Mouse (Mus musculus) intestine, embryonic 16.5 days (tissue): ENCODE results near the gene Arcn1. TPM values are rescaled to one million over a fixed set of nuclear protein-coding genes. Genes with fewer than 3 reads are reported as not detected.

ENCODE experiments used
- ATAC-seq: fragments of 200-750 bp; cut with Nextera tagmentation; 2 replicates; pipeline ENCODE4 v1.8.0; 2017; ENCODE audit warnings: moderate TSS enrichment, moderate library complexity
- H3K27ac ChIP-seq: fragments of 300-500 bp; sonication (generic); 2 replicates; pipeline ENCODE4 v1.5.1; 2014; ENCODE audit warnings: mild to moderate bottlenecking, low read length
- H3K27me3 ChIP-seq: fragments of 300-500 bp; sonication (generic); replicated peaks from 2 replicates; pipeline ENCODE4 v1.6.1; 2014; ENCODE audit warnings: low read length, control low read depth, mixed read lengths; ENCODE audit not compliant: control insufficient read depth, insufficient read depth
- H3K36me3 ChIP-seq: fragments of 300-500 bp; sonication (generic); 2 replicates; pipeline ENCODE4 v1.6.1; 2014; ENCODE audit warnings: low read length, control low read depth; ENCODE audit not compliant: control insufficient read depth, insufficient read depth
- H3K4me1 ChIP-seq: fragments of 300-500 bp; sonication (generic); 2 replicates; pipeline ENCODE4 v1.6.1; 2014; ENCODE audit warnings: low read length, control low read depth, mixed read lengths; ENCODE audit not compliant: control insufficient read depth, insufficient read depth
- H3K4me2 ChIP-seq: fragments of 300-500 bp; sonication (generic); 2 replicates; pipeline ENCODE4 v1.6.1; 2014; ENCODE audit warnings: low read depth, low read length, control low read depth
- H3K4me3 ChIP-seq: fragments of 300-500 bp; sonication (generic); 2 replicates; pipeline ENCODE4 v1.5.1; 2014; ENCODE audit warnings: mild to moderate bottlenecking, low read length
- H3K9ac ChIP-seq: fragments of 300-500 bp; sonication (generic); 2 replicates; pipeline ENCODE4 v1.6.1; 2014; ENCODE audit warnings: low read depth, low read length
- H3K9me3 ChIP-seq: fragments of 300-500 bp; sonication (generic); 2 replicates; pipeline ENCODE4 v1.6.1; 2016; ENCODE audit warnings: low read length, control low read depth; ENCODE audit not compliant: control insufficient read depth
- WGBS: fragments of 180-500 bp; shearing (Covaris S2); extraction: QIAGEN DNeasy Blood & Tissue Kit; methylation state at CpG from one replicate; pipeline ENCODE4 v1.1.7; 2014; 5-methylcytosine and 5-hydroxymethylcytosine counted together
- polyA plus RNA-seq: library from polyadenylated mRNA; unstranded; fragments of >200 nt; fragmentation: Nextera tagmentation; extraction: Ambion mirVana; gene quantifications from 2 replicates; pipeline ENCODE4 v1.2.1, GENCODE M21; 2015

Arcn1 gene
- polyA plus RNA-seq, 1 experiment from 2014 or later: 187 TPM

DNA sequence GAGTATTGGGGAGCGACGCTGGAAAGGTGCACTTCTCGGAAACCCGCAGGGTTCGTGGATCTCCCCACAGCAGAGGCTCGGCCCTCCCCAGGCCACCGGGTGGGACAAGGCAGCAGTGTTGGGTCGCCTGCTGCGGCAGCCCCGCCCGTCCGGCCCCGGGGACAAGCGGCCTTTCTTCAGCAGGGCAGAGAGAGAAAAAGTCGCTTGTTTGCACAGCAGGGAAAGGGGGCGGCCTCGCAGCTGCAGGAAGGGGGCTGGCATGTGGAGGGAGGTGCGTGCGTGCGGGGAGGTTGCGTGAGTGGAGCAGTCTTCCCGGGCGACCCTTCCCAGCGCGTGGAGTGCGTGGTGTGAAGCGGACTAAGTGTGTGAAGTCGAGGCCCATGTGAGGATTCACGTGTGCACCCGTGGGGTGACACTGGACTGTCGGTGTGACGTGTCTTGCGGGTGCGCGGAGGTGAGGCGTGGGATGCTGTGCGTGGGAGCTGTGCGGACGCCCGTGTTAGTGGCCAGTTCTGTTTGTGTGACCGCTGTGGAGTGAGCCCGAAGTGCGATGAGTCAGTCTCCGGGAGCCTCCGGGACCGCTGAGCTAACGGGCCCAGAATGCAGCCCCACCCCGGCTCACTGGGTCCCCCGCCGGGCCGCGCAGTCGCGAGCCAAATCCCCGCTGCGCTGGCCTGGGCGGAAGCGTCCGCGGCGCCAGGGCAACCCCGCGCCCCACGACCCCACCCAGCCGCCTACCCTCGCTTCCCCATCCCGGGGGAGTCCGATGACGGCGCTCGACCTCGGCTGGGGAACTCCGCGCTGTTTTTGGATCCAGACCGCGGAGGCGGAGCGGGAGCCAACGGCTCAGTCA lies 33.7 kb downstream of the Arcn1 start:
- peaks cover 9% of the 10 kb centered on the region; the same call in 1 of the 2 replicates for H3K27me3 ChIP-seq
- peak overlapping the region; percentile 73 for H3K9ac ChIP-seq
- peak overlapping the region; percentile 64 for H3K4me3 ChIP-seq
- peak; percentile 41; the same call in 1 of the 2 replicates for ATAC-seq
- peaks cover 22% of the 10 kb centered on the region for H3K4me1 ChIP-seq
- WGBS: 1% methylated on average over 79 of the region's 79 CpGs
- H3K36me3 ChIP-seq: no peaks in the 10 kb centered on the region
- H3K4me2 ChIP-seq: peak overlapping the region; percentile 95
- H3K27ac ChIP-seq: peak overlapping the region; percentile 59
- H3K9me3 ChIP-seq: peaks cover 3% of the 10 kb centered on the region; the same call in 1 of the 2 replicates

DNA sequence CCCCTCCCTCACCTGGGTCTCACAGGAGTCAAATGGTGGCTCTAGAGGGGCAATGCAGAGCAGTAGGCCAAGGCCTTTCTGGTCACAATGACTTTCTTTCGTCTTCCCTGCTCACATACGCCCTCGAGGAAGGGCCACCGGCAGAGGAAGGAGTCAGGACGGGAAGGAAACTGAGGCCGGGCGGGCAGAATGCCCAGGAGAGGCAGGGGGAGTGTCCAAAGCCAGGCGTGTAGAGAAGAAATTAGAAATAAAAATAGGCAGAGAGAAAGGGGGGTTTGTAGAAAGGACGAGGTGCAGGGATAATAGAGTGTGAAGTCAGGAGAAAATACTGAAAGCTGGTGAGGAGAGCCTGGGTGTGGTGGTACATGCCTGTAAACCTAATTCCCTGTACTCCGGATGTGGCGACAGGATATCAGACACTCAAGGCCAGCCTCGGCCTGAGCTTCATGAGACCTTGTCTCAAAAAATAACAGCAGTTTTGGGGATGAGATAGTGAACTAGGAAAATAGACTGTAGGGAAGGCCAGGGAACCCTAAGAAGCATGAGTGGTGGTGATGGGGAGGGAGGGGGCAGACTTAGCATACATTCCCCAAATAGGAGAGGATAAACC lies 34.6 kb downstream of the Arcn1 start:
- Histone ChIP-seq H3K4me3 (peak overlapping the region; percentile 64), H3K27ac (peak overlapping the region; percentile 59), H3K27me3 (peaks cover 10% of the 10 kb centered on the region; the same call in 1 of the 2 replicates), H3K9me3 (0 out of 2 replicates have a peak, but pooled peaks cover 3% of the 10 kb centered on the region), H3K4me2 (peak overlapping the region; percentile 95), H3K4me1 (peaks cover 22% of the 10 kb centered on the region), H3K9ac (peak overlapping the region; percentile 73), H3K36me3 (no peaks in the 10 kb centered on the region)
- no peak for ATAC-seq
- WGBS: 70% methylated on average over 12 of the region's 12 CpGs

DNA sequence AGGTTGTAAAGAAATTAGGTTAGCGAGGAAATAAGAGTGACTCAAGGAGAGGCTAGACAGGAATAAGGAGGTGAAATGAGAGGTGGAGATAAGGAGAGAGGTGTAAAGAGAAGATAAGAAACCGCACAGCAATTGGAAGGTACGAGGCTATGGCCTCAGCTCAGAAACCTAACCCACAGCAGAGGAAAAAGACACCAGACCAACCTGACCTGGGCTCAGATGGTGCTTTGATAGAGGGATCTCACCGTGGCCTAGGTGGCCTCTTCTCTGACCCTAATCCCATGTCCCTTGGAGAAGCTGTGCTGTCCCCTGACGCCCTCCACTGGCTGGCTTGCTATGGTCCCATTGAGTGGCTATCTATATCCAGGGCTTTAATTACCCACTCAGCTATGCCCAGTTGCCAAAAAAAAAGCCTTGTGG lies 35.5 kb downstream of the Arcn1 start:
- Histone ChIP-seq H3K27ac (no peak overlapping the region), H3K36me3 (no peaks in the 10 kb centered on the region), H3K9ac (no peak overlapping the region), H3K4me3 (no peak overlapping the region), H3K27me3 (peaks cover 10% of the 10 kb centered on the region; the same call in 1 of the 2 replicates), H3K4me2 (no peak overlapping the region), H3K4me1 (peaks cover 22% of the 10 kb centered on the region), H3K9me3 (no peaks in the 10 kb centered on the region)
- no peak for ATAC-seq
- 56% methylated on average over 5 of the region's 5 CpGs for WGBS

DNA sequence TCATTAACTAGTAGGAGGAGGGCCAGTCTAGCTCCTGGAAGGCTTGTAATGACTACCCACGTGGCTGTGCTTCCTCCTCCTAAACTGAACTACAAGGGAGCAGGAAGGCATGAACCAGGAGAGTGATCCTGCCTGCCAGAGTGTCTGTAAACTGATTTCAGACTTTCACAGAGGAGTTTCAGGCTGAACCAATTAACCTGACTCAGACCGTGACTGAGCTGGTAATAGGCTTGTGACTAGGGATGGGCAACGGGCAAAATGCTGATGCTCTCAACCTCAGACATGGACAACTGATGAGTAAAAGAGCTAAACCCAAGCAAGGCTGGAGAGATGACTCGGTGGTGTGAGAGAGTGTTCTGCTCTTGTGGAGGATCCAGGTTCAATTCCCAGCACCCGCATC lies 40.2 kb downstream of the Arcn1 start:
- H3K27ac ChIP-seq: no peak overlapping the region
- H3K4me1 ChIP-seq: peaks cover 24% of the 10 kb centered on the region
- no peaks in the 10 kb centered on the region for H3K36me3 ChIP-seq
- H3K4me2 ChIP-seq: no peak overlapping the region
- H3K27me3 ChIP-seq: 0 out of 2 replicates have a peak, but pooled peaks cover 3% of the 10 kb centered on the region
- H3K9me3 ChIP-seq: no peaks in the 10 kb centered on the region
- no peak for ATAC-seq
- H3K9ac ChIP-seq: no peak overlapping the region; the same call in 1 of the 2 replicates
- WGBS: 69% methylated on average over 5 of the region's 5 CpGs
- H3K4me3 ChIP-seq: no peak overlapping the region

DNA sequence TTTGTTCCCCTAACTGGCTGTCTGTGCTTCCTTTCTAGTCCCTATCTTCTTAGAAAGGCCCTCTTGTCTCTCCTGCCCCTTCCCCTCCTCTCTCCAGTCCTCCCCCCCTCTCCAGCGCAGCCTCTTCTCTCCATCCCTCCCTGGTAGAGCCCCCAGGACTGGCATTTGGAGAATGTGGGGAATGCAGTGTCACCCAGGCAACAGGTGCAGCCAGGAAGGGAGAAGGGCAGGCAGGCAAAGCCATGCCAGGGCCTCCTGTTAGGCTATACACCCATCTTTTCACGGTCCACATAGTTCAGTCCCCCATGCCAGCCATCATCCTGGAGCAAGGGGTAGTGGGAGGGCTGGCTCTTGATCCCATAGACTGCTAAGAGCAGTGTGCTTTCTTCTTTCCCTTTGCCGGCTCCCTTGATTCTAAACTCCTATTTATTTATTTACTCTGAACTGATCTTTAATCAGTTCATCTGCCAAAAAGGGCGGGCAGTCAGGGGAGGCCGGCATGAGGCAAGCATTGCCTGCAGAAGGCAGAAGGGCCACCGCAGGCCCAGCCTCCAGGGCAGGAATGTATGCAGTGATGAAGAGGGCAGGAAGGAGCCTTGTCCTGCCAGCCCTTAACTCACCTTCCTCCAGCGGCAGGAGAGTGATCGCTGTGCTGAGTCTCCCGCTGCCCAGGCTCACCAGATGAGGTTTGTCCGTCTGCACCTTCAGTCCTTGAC lies 41.1 kb downstream of the Arcn1 start:
- ATAC-seq: no peak; the same call in 1 of the 2 replicates
- Histone ChIP-seq H3K9ac (no peak overlapping the region), H3K4me2 (no peak overlapping the region)

DNA sequence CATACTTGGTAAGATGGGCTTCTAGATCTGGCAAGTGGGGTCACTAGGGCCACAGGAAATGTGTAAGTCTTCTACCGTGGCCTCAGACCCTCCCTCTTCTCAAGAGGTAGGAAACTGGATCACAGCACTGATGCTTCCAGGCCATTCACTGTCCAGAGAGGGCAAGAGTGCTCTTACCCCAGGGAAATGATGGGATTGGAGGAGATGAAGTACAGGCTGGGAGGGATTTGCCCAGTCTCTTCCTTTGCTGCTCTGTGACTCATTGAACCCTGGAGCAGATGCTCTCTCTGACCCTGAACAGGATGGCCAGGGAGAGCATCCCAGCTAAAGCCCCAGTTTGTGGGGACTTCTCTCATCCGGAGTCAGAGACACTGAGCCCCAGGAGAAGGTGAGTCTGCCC lies 43.0 kb downstream of the Arcn1 start:
- H3K27ac ChIP-seq: peak overlapping the region; percentile 61
- H3K4me2 ChIP-seq: no peak overlapping the region
- H3K27me3 ChIP-seq: 0 out of 2 replicates have a peak, but pooled peaks cover 3% of the 10 kb centered on the region
- H3K4me1 ChIP-seq: peaks cover 33% of the 10 kb centered on the region
- no peak overlapping the region for H3K9ac ChIP-seq
- no peaks in the 10 kb centered on the region for H3K36me3 ChIP-seq
- no peak for ATAC-seq
- 39% methylated on average over 2 of the region's 2 CpGs for WGBS
- H3K9me3 ChIP-seq: no peaks in the 10 kb centered on the region
- H3K4me3 ChIP-seq: no peak overlapping the region

More for the DNA sequence above, 41.1 kb downstream of the Arcn1 start:
- no peak overlapping the region for H3K4me3 ChIP-seq
- H3K9me3 ChIP-seq: no peaks in the 10 kb centered on the region
- H3K36me3 ChIP-seq: no peaks in the 10 kb centered on the region
- WGBS: 38% methylated on average over 10 of the region's 10 CpGs
- 0 out of 2 replicates have a peak, but pooled peaks cover 3% of the 10 kb centered on the region for H3K27me3 ChIP-seq
- peaks cover 22% of the 10 kb centered on the region for H3K4me1 ChIP-seq
- no peak overlapping the region; the same call in 1 of the 2 replicates for H3K27ac ChIP-seq

DNA sequence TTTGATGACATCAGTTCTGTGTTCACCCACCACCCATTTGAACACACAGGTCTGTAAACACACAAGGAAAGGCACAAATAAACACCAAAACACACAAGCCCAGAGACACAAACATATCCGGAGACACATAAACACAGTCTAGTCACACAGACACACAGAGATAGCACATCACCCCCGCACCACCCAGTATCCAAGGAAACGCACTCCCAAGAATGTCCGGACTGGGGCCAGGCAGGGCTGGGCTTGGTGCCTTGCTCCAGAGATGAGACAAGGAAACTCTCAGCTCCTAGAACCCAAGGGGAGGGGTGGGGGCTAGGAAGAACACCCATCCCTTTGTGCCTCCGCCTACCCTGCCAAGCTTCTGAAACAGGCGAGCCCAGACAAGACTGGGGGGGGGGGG lies 43.4 kb downstream of the Arcn1 start:
- Histone ChIP-seq H3K9me3 (no peaks in the 10 kb centered on the region), H3K9ac (no peak overlapping the region), H3K4me2 (no peak overlapping the region), H3K27me3 (0 out of 2 replicates have a peak, but pooled peaks cover 3% of the 10 kb centered on the region), H3K27ac (peak overlapping the region; percentile 61), H3K4me3 (no peak overlapping the region), H3K36me3 (no peaks in the 10 kb centered on the region), H3K4me1 (peaks cover 33% of the 10 kb centered on the region)
- WGBS: 47% methylated on average over 6 of the region's 6 CpGs
- no peak; the same call in 1 of the 2 replicates for ATAC-seq

DNA sequence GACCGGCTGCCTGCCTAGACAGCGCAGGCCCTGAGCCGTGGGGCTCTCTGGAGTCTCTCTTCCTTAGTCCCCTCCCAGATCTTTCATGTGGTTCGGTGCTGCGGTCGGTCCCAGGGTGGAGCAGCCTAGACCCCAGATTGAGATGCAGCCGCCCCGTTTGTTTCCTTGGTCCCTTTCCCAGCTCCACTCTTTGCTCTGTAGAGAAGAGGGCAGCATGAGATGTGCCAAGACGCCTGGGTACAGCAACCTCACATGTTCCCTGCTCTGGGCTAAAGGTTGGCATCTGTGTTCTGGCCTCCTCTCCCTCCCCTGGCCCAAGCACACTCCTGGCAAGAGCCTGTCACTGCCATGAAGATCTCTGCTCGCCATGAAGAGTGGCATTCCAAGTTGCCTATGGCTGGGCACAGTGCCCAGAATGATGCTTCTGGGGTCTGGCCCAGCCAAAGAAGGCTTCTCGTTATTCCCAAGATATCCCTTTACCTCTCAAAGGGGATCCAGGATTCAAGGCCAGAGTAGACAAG lies 44.1 kb downstream of the Arcn1 start:
- no peak overlapping the region for H3K4me3 ChIP-seq
- no peaks in the 10 kb centered on the region for H3K27me3 ChIP-seq
- no peaks in the 10 kb centered on the region for H3K9me3 ChIP-seq
- H3K4me2 ChIP-seq: no peak overlapping the region
- no peaks in the 10 kb centered on the region for H3K36me3 ChIP-seq
- peaks cover 33% of the 10 kb centered on the region for H3K4me1 ChIP-seq
- peak overlapping the region; percentile 33; the same call in 1 of the 2 replicates for H3K9ac ChIP-seq
- H3K27ac ChIP-seq: peak overlapping the region; percentile 61
- ATAC-seq: no peak
- 58% methylated on average over 11 of the region's 11 CpGs for WGBS
